Mouse (Mus musculus): Measurements from ENCODE around the gene Cfap70.

DNA sequence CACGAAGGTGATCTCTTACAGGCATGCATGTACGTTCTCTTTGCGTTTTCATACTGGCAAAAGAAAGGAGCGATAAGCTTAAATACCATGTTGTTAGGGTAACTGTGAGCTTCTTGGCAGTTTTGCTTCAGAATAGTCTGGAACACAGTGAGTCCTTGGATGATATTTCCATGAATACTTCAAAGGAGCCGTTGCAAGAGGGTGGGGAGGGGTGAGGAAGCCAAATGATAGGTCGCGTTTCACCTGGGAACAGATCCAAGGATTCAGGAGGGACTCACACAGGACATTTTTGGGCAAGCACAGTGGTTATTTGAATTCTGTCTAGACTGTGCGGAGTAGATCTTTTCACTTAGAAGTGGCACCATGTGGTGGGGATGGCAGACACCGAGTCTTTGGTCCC is 54.8 kb downstream of the Cfap70 start:
- TF ChIP-seq CTCF (IDR thresholded peaks at IDR 0.05; ENCODE audit: low read depth) (no peak), EP300 (optimal IDR thresholded peaks at IDR 0.05) (no peak)
